Mouse (Mus musculus) liver, embryonic 14.5 days (tissue): ENCODE results near the gene Fut8.

Source experiments
- CTCF ChIP-seq: IDR thresholded peaks from 2 replicates; pipeline ENCODE4 v1.5.1; 2016; ENCODE audit warnings: antibody characterized with exemption, low read depth, control low read depth
- EP300 ChIP-seq: IDR thresholded peaks from 2 replicates; pipeline ENCODE4 v1.6.1; 2016; ENCODE audit warnings: antibody characterized with exemption, low read depth

GRCm38 (mm10) chr12:77296119-77296518 is 58.2 kb downstream of the Fut8 start:
- no peak for TF ChIP-seq CTCF
- TF ChIP-seq EP300, result no peak
